Mouse (Mus musculus) splenic B cell, adult 2 months (primary cell): ENCODE measurements around the gene Gnptab.
"Not testable (repeated sequence)": the region's sequence is repeated elsewhere in the genome, so short reads cannot be mapped to it uniquely, and the experiment has no call there.

Experiments
- DNase-seq: peaks from one replicate; pipeline ENCODE4 v3.0.0-alpha.2; 2011; ENCODE audit warnings: low read depth, low spot score
- H3K27me3 ChIP-seq: 2 replicates; pipeline ENCODE4 v1.6.1; 2012; ENCODE audit warnings: mild to moderate bottlenecking, low read length, moderate library complexity, mixed read lengths; ENCODE audit not compliant: control insufficient read depth, poor library complexity, insufficient read depth, severe bottlenecking
- H3K36me3 ChIP-seq: 2 replicates; pipeline ENCODE4 v1.6.1; 2012; ENCODE audit warnings: mild to moderate bottlenecking, low read length, moderate library complexity, mixed read lengths; ENCODE audit not compliant: control insufficient read depth, poor library complexity, insufficient read depth, severe bottlenecking

Gnptab gene

DNA sequence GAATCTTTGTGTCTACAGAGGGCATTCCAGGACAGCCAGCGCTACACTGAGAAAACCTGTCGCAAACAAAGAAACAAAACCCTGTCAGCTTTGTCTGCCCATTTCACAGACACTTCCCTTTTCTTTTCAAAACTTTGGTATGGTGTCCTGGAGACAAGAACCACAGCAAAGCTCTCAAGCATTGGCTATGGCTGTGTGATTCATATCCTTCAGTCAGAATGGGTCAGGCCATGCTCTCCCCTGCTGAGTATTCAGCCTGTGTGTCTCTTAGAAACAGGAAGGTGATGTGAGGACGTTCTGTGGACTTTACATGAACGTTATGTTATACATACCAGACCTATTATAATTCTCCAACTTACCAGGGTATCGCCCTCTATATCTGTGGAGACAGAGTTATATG lies 38.8 kb downstream of the Gnptab start:
- peak; percentile 61 for DNase-seq
- 0 out of 2 replicates have a peak, but pooled peaks cover 5% of the 10 kb centered on the region for H3K36me3 ChIP-seq

DNA sequence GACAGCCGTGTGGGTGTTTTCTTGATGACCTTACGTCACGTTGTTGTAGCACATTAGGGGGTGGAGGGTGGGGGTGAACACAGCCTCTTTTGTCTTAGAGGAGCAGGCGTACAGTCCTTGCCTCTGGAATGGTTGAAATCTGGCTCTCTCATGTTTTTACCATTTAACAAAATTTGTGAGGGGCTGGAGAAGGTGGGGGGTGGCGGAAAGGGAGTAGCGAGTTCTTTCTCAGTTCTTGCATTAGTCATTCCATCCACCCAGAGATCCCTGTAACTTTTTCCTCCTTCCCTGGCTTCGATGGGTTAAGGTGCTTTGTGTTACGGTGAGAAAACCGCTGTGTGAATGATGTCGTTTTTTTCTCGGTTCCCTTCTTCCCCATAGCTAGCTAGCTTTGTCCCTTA lies 41.2 kb downstream of the Gnptab start:
- no peak for DNase-seq
- Histone ChIP-seq H3K27me3 (no peaks in the 10 kb centered on the region), H3K36me3 (no peaks in the 10 kb centered on the region)

More for the DNA sequence above, 38.8 kb downstream of the Gnptab start:
- H3K27me3 ChIP-seq, result no peaks in the 10 kb centered on the region

DNA sequence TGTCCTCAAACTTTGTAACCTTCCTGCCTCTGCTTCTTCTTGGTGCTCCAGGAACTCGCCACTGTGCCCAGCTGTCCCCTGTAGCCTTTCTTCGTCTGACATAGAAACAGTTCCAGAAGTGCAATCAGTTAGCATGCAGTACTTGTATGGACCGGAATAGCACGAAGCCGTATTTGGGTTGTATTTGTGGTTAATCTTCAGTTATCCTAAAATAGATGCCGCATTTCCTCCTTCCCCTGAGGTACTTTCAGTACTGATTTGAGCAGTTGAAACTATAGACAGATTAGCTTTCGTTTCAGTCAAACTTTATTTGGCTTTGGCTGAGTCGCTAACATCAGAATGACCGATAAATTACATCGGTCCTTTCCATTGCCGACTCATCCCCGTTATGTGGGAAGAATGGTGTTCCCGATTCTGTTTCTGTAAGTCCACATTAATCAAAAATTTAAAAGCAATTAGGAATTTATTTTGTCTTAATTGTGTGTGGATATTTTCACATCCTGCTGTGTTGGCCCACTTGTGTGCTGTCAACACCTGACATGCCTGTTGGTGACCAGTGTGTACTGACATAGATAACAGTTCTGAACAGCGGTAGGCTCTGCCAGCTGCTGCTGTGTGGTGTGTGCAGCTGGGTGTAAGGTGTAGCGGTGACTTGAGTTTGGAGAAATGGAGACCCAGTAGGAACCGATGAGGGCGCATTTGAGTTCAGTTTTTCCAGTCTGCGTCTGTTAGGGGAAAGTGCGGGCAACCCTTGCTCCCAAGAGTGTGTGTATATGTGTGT lies 41.9 kb downstream of the Gnptab start:
- no peaks in the 10 kb centered on the region for H3K36me3 ChIP-seq
- DNase-seq, result peak; percentile 81
- H3K27me3 ChIP-seq, result no peaks in the 10 kb centered on the region

DNA sequence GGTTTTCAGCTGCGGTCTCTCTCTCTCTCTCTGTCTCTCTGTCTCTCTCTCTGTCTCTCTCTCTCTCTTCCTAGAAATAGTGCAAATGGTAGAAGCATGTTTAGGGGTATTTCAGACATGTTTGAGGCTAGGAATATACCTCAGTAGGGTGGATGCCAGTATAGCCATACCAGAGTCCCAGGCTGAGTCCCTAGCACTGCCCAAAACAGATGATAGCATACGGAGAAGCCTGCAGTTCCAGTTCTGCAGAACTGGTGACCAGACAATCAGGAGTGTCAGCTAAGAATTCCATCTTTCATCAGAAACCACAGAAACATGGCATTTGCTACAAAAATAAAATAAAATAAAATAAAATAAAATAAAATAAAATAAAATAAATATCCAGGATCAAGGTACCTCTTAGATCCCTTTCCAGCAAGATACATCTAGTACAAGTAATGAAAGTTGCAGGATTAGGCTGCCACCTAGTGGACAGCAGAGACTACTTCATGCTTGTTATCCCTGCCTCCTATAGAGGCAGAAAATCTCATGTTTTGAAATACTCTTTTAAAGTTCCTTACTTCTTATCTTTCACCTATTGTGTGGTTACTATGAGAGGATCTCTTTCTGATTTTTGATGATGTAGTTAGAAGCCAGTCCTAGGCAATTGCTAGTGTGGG lies 47.4 kb downstream of the Gnptab start:
- peak; percentile 88 for DNase-seq

DNA sequence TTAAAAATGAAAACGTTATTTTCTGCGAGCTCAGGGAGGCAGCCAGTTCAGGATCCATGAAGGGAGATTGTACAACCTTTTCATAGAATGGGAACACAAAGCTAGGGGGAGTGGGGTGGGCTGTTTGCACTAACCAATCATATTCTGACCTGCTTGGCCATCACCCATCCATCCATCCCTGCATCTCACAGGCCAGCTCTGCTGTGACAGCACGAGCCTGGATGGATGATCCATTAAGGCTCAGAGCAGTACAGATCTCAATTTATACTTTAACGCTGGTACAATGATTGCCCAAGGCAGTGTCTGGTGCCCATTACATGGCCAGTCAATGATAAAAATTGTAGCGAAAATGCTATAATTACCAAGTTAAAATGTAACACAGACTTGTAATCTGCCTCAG lies 48.0 kb downstream of the Gnptab start:
- no peak for DNase-seq
- peaks cover 16% of the 10 kb centered on the region for H3K36me3 ChIP-seq
- H3K27me3 ChIP-seq, result no peaks in the 10 kb centered on the region

More for the DNA sequence above, 47.4 kb downstream of the Gnptab start:
- Histone ChIP-seq H3K36me3 (peaks cover 14% of the 10 kb centered on the region), H3K27me3 (no peaks in the 10 kb centered on the region)

DNA sequence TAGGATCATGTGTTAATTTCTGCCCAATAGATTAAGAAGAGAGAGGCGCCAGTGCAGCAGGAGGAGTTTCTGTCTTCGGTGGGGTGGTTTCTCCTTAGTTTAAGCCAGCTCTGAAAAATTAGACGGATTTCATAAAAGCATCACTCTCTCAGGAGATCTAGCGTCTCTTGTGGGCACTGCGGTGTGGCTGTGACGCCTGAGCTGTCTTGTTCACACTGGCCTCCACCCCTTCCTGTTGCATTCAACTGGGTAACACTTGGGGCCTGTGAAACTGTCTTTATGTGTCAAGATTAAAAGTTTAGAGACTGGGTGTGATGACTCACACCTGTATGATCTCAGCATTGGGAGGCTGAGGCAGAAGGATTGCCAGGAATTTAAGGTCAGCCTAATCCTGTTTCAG lies 49.1 kb downstream of the Gnptab start:
- Histone ChIP-seq H3K27me3 (no peaks in the 10 kb centered on the region), H3K36me3 (peaks cover 19% of the 10 kb centered on the region)
- no peak for DNase-seq

DNA sequence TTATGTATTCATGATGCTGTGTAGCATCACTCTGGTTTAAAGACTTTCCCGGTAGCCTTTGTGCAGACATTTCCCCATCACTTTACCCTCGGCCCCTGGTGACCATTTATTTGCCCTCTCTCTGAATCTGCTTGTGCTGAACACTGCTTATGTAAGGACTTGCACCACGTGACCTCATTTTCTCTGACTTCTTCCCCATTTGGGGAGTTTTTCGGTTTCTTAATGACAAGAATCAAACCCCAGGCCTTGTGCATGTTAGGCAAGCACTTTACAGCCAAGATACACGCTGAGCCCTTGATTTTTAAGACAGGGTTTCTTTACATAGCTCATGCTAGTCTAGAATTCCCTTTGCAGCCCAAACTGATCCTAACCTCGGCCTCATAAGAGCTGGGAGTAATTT lies 62.3 kb downstream of the Gnptab start:
- peak; percentile 14 for DNase-seq
- Histone ChIP-seq H3K36me3 (peaks cover 17% of the 10 kb centered on the region), H3K27me3 (no peaks in the 10 kb centered on the region)

DNA sequence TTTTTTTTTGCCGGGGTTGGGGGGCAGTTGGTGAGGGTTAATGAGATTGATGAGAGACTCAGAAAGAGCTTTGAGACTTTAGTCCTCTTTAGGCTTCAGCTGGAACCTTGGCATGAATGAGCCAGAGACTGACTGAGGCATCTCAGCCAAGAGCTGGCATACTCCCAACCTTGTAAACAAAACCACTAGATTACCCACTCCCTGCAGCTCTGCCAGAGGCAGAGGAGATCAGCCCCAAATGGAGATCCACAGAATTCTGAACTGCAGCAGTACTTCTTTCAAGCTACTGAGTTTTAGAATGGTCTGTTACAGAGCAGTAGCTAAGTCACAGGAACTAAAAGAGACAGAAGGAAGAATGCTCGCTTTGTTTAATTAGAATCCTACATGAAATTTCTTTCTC lies 72.3 kb downstream of the Gnptab start:
- no peak for DNase-seq
- Histone ChIP-seq H3K27me3 (no peaks in the 10 kb centered on the region), H3K36me3 (no peaks in the 10 kb centered on the region)

DNA sequence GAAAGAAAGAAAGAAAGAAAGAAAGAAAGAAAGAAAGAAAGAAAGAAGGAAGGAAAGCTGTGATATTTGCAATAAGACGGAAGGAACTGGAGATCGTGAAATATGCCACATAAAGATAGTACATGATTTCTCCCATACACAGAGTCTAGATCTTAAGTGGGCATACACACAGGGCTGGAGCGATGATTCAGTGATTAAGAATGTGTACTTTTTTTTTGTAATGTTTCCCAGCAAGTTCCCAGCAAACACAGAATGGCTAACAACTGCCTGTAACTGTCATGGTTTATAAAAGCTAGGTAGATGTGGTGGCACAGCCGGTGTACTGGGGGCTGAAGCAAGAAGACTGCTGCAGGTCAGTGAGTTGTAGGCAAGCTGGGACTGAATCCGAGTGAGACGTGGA lies 73.1 kb downstream of the Gnptab start:
- no peaks in the 10 kb centered on the region for H3K36me3 ChIP-seq
- H3K27me3 ChIP-seq, result no peaks in the 10 kb centered on the region
- DNase-seq, result no peak

DNA sequence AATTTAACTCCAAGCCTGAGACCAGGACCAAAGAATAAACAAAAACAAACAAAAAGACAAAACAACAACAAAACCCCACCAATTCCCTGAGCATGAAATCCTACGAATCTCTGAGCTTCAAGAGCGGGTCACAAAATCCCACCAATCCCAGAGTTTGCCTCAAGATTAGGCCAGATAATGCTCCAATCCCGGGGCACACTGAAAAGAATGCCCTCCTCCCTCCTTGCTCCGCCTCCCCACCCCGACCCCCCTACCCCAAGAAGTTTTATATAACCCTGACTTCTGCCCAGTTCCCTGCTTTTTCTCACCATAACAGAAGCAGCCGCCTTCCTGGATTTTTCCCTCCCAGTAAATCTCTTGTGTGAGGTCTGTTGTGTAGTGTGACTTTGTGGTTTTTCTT lies 78.9 kb downstream of the Gnptab start:
- H3K27me3 ChIP-seq, result no peaks in the 10 kb centered on the region
- no peaks in the 10 kb centered on the region for H3K36me3 ChIP-seq
- DNase-seq, result no peak

DNA sequence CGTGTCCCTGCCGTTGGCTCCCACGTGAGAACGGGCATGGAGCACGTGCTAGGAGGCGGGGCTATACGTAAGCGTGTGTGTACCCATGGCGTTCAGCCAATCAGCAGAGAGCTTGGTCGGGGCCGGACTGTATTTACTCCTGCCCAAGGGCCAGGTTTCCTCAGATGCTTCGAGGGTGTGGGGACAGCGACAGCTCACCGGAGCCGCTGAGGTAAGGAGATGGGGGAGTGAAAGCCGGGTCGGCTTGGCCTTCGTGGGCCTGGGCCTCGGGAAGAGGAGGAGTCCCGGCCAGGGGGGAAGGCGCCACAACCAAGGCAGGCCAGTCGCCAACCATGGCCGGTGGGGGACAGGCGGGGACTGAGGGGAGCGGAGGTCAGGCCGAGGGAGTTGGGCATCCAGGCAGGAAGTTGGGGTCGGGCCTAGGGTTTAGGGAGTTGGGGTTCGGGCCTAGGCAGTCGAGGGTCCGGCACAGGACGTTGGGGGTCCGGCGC lies 80.6 kb downstream of the Gnptab start, which contains the start of gene Sycp3:
Gene Sycp3, plus strand, starts transcription at position 68 of the 491 bp plus-strand sequence.
- DNase-seq, result no peak
- no peaks in the 10 kb centered on the region for H3K27me3 ChIP-seq
- no peaks in the 10 kb centered on the region for H3K36me3 ChIP-seq

DNA sequence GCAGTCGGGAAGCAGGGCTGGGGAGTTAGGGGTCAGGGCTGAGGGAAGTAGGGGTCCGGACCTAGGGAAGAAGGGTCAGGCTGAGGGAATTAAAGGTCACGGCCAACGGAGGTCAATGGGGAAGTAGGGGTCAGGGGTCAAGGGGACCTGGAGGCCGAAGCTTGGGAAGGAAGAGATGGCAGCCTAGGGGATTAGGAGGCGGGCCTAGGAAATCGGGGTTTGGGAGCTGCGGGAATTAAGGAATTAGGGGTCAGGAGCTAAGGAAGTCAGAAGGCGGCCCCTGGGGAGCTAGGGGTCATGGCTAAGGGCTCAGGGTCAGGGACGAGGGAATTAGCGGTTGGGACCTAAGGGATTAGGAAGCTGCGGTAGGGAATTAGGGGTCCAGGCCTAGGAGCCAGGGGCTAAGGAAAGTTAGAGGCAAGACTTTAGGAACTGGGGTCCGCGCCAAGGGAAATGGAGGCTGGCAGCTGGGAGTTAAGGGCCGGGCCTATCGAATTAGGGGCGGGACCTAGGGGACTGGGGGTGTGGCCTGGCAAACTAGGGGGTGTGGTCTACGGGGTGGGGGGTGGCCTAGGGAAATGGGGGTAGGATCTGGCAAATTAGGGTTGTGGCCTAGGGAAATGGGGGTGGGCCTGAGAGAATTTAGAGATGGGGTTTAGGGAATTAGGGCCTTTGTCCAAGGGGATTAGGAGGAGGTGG lies 81.3 kb downstream of the Gnptab start:
- no peak for DNase-seq
- Histone ChIP-seq H3K36me3 (no peaks in the 10 kb centered on the region), H3K27me3 (no peaks in the 10 kb centered on the region)

DNA sequence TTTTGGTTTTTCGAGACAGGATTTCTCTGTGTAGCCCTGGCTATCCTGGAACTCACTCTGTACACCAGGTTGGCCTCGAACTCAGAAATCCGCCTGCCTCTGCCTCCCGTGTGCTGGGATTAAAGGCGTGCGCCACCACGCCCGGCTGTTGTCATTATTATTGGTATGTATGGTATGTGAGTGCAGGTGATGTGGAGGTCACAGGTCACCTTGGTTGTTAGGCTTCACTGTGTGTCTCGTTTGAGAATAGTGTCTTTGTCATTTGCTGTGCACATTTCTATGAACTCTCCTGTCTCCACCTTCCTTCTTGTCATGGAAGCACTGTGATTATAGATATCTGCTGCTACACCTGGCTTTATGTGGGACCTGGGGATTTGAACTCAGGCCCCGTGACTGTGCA lies 103.9 kb downstream of the Gnptab start:
- not testable (repeated sequence) for H3K27me3 ChIP-seq, H3K36me3 ChIP-seq, DNase-seq

DNA sequence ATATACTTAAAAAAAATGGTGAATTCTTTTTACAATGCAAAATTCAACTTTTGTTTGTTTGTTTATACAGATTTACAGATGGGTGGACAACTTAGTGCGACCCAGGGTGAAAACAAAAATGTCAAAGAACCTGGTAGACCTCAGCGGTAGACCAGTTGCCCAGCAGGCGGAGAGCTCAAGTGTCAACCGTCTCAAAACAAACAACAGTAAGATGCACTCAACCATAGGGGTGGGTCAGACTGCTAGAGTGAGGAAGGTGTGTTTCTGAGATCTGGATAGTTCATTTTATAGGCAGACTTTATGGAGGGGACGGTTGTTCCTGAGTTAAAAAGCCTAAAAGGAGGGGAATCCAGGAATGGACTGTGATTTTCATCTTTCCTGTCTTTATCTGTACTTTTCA lies 109.7 kb downstream of the Gnptab start:
- no peak for DNase-seq
- Histone ChIP-seq H3K36me3 (no peaks in the 10 kb centered on the region; the same call in 1 of the 2 replicates), H3K27me3 (no peaks in the 10 kb centered on the region)

DNA sequence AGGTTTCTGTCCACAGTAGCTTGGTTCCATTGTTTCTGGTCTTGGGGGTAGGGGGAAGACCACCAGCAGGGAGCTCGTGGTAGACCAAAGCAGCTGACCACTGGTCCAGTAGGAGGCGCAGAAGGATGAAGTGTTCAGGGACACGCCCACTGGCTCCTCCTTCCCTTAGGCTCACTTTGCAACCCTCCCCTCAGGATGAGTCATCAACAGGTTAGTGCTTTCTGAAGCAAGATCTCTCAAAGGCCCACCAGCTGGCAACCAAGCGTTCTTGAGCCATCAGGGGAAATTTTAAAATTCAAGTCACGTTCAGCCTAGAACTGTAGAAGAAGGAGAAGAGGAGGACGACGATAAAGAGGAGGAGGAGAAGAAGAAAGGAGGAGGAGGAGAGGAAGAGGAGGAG lies 112.7 kb downstream of the Gnptab start:
- peak; percentile 7 for DNase-seq
- no peaks in the 10 kb centered on the region; the same call in 1 of the 2 replicates for H3K36me3 ChIP-seq
- no peaks in the 10 kb centered on the region for H3K27me3 ChIP-seq
